Mouse (Mus musculus): ENCODE data around the gene Lnx2.

- TF ChIP-seq CTCF (IDR thresholded peaks at IDR 0.05; ENCODE audit: borderline replicate concordance, control insufficient read depth, extremely low read depth, insufficient read depth, low read length, poor library complexity), result no peak
- TF ChIP-seq POLR2A (IDR thresholded peaks at IDR 0.05; ENCODE audit: control insufficient read depth, extremely low read depth, insufficient read depth, low read length, poor library complexity), result no peak
Measured at GRCm38 (mm10) chr5:147076799-147077165, 396 bp upstream of the Lnx2 start, which contains the start of gene Polr1d.
